Mouse (Mus musculus): ENCODE measurements around the gene Olfr792.

The Olfr792 gene

GRCm38 (mm10) chr10:129538862-129539261 is at the start of gene Olfr792:
Gene Olfr792, plus strand, starts transcription at chr10:129539162.
- no peak for DNase-seq (ENCODE audit: low spot score)

- DNase-seq (ENCODE audit: low spot score): no peak
These were observed 48.9 kb upstream of the Olfr792 start for GRCm38 (mm10) chr10:129490101-129490500.

- DNase-seq (ENCODE audit: low spot score): no peak
These were observed 40.8 kb upstream of the Olfr792 start, which contains the start of gene Olfr790 for GRCm38 (mm10) chr10:129498192-129498591. Gene Olfr790, plus strand, starts transcription at chr10:129498492.

GRCm38 (mm10) chr10:129521492-129521891 is 17.5 kb upstream of the Olfr792 start, which contains the start of gene Olfr791:
Gene Olfr791, plus strand, starts transcription at chr10:129521792.
- no peak for DNase-seq (ENCODE audit: low spot score)

- no peak for DNase-seq (ENCODE audit: low spot score)
These were observed 10.4 kb downstream of the Olfr792 start for GRCm38 (mm10) chr10:129549354-129549753.

- DNase-seq (ENCODE audit: low spot score): no peak
These were observed 28.4 kb downstream of the Olfr792 start, which contains the start of gene Olfr794 for GRCm38 (mm10) chr10:129567355-129567754. Gene Olfr794, plus strand, starts transcription at chr10:129567655.

GRCm38 (mm10) chr10:129577066-129577465 is 38.1 kb downstream of the Olfr792 start:
- no peak for DNase-seq (ENCODE audit: low spot score)

Data from spleen, adult 12 weeks (tissue).